Mouse (Mus musculus) gastrocnemius, adult 18-20 months (tissue): Measurements from ENCODE around the gene Pet117. TPM values are rescaled to one million over a fixed set of nuclear protein-coding genes. Genes with fewer than 3 reads are reported as not detected.

Experiments used
- DNase-seq: peaks from one replicate; pipeline ENCODE4 v3.0.0; 2021; ENCODE audit warnings: low spot score
- total RNA-seq, 2 experiments: library from RNA; stranded (reverse); gene quantifications; 2 replicates each; pipeline ENCODE4 v1.2.3; 2021

Pet117 gene
- total RNA-seq, 2 experiments from 2014 or later = 7.0 to 8.3 TPM

GRCm38 (mm10) chr2:144381741-144382140 lies 12.9 kb downstream of the Pet117 start:
- no peak for DNase-seq

DNA sequence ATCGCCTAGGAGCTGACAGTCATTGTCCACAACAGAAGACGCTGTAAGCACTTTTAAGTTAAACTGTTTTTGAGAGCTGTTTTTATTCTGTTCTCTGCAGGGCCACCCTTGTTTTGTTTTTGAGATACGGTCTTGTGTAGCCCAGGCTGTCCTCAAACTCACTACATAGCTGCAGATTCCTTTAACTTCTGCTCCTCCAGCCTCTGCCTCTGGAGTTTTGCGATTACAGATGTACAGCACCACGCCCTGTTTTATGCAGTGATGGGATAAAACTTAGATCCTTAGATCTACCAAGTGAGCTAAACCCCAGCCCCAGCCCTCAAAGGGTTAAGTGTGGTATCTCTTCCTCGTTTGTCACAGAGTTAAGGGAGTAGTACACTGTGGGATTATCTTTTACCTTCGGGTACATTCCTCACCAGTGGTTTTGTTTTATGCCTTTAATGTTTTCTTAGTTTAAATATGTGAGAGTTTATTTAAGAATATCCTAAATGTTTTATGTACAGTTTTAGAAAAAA lies 13.9 kb downstream of the Pet117 start:
- DNase-seq = no peak

DNA sequence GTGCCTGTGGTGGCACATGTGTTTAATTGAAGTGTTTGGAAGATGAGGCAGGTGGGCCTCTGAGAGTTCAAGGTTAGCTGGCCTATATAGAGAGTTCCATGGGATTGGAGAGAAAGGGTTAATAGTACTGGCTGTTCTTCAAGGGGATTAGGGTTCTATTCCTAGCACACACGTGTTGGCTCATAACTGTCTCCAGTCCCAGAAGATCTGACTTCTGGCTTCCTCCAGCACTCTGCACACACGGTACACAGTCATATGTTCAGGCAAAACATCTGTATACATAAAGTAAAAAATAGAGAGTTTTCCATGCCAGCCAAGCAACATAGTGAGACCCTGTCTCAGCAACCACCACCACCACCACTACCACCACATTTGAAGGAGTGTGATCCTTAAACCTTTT lies 17.5 kb downstream of the Pet117 start:
- DNase-seq = peak; percentile 64

DNA sequence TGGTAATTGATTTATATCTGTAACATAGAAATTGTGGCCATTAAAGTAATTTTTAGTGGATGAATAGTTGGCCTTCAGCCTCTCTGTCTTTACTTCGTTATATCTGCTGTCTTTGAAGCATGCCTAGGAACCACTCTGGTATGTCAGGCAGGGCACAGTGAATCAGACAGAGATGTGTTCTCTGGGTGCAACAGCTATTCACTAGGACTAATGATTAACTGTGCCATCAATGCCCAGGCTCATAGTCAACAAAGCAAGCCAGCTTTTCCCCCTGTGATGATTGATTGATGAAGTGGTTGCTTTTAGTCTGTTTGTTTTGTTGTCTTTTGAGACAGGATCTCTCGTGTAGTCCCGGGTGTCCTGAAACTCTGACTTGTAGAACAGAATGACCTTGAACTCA lies 19.6 kb downstream of the Pet117 start:
- DNase-seq = no peak

- no peak for DNase-seq
Observed at GRCm38 (mm10) chr2:144399531-144399930, 30.7 kb downstream of the Pet117 start.

GRCm38 (mm10) chr2:144400659-144401058 lies 31.9 kb downstream of the Pet117 start:
- peak; percentile 44 for DNase-seq

- DNase-seq = no peak
Observed at GRCm38 (mm10) chr2:144409037-144409436, 40.2 kb downstream of the Pet117 start.

- peak; percentile 17 for DNase-seq
Observed at GRCm38 (mm10) chr2:144410603-144411002, 41.8 kb downstream of the Pet117 start.

GRCm38 (mm10) chr2:144414646-144415045 lies 45.9 kb downstream of the Pet117 start:
- DNase-seq = no peak

DNA sequence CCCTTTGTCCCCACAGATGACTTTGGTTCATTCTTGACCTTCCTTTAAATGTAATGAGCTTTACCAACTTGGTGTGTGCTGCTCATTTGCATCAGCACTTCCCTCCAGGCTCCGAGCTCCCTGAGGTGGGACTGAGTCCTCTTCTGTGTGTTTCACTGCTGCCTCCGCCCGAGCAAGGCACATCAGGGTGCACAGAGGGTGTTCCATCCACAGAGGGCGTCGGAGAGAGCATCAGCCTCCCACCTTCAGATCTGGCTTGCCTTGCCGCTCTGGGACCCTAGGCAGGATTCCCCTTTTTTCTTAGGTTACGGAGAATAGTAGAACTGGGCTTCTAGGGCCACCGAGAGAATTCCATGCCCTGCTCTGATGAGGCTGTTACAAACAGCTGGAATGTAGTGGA lies 48.1 kb downstream of the Pet117 start:
- no peak for DNase-seq

DNA sequence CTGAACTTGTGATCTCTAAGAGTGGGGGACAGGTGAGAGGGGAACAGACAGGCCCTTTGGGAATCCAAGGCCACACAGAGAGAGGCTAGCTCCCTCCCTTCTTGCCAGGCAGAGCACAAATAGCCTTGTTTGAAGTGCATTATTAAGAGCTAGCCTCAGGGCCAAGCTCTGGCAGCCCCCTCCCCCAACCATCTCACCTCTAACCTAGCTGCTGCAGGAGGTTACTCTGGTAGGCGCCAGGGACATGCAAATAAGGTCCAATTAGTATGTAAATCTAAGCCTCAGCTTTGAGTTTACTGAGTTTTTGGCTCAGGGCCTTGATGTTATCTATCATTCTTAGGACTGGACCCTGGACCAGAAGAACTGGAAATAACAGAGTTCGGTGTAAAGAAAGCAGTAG lies 49.3 kb downstream of the Pet117 start:
- no peak for DNase-seq

DNA sequence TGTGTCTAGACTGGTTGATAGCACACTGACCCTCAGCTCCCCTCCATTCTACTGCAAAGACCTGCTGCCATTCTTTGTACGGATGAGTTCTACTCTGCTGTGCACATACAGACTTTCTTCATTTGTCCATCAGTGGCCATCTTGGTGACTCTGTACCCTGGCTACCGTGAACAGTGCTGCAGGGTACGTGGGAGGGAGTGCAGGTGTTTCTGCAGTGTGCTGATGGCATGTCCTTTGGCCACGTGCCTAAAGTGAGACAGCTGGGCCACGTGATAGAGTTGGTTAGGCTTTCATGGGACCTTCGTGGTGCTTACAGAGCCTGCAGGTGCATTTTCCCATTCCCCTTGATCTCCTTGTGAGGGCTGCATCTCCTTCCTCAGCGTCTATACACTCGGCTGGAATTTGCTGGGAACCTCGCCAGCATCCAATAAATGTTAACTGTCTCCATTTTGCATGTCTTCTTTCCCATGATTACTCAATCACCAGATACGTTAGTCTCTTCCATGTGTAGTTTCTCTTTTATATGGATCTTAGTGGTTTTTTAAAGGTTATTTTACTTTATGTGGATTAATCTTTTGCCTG lies 53.4 kb downstream of the Pet117 start:
- no peak for DNase-seq

Other genes starting within 250 kb of the Pet117 start
- gene Mgme1, start 98.3 kb upstream of the Pet117 start, total RNA-seq = 10 to 100 TPM; 10.9 to 11.0 TPM
- gene Snx5, start 98.1 kb upstream of the Pet117 start, total RNA-seq = 10 to 100 TPM; 55.8 to 58.1 TPM
- gene Ovol2, start 36.9 kb upstream of the Pet117 start, total RNA-seq = not detected
- gene Kat14, start within 50 bp of the Pet117 start, total RNA-seq = 10 to 100 TPM; 16.6 to 22.7 TPM
- under 1 TPM; 0.27 to 0.52 TPM for gene Dzank1, start 158.4 kb downstream of the Pet117 start, total RNA-seq
- gene Polr3f, start 158.7 kb downstream of the Pet117 start, total RNA-seq = 1 to 10 TPM; 9.1 to 9.5 TPM
- gene Rbbp9, start 181.9 kb downstream of the Pet117 start, total RNA-seq = 1 to 10 TPM; 5.9 TPM
- 10 to 100 TPM; 10.5 to 11.8 TPM for gene Sec23b, start 187.2 kb downstream of the Pet117 start, total RNA-seq
- 10 to 100 TPM; 75.6 to 87.0 TPM for gene Smim26, start 225.1 kb downstream of the Pet117 start, total RNA-seq
- gene Dtd1, start 230.9 kb downstream of the Pet117 start, total RNA-seq = 10 to 100 TPM; 13.1 to 13.5 TPM